Mouse (Mus musculus) hindbrain, embryonic 16.5 days (tissue): ENCODE data around the gene Safb2. TPM values are rescaled to one million over a fixed set of nuclear protein-coding genes. Genes with fewer than 3 reads are reported as not detected.

Experiments
- ATAC-seq: fragments of 200-750 bp; cut with Nextera tagmentation; 2 replicates; pipeline ENCODE4 v1.8.0; 2017; ENCODE audit warnings: moderate TSS enrichment, moderate library complexity
- H3K27ac ChIP-seq: fragments of 300-500 bp; sonication (generic); 2 replicates; pipeline ENCODE4 v1.5.1; 2014; ENCODE audit warnings: low read depth, mild to moderate bottlenecking, control low read depth, low read length, moderate library complexity
- H3K27me3 ChIP-seq: fragments of 300-500 bp; sonication (generic); replicated peaks from 2 replicates; pipeline ENCODE4 v1.6.1; 2014; ENCODE audit warnings: low read length; ENCODE audit not compliant: control insufficient read depth, insufficient read depth
- H3K36me3 ChIP-seq: fragments of 300-500 bp; sonication (generic); 2 replicates; pipeline ENCODE4 v1.6.1; 2014; ENCODE audit warnings: mild to moderate bottlenecking, low read length, moderate library complexity, mixed read lengths; ENCODE audit not compliant: control insufficient read depth, insufficient read depth
- H3K4me1 ChIP-seq: fragments of 300-500 bp; sonication (generic); 2 replicates; pipeline ENCODE4 v1.6.1; 2014; ENCODE audit warnings: low read depth, low read length; ENCODE audit not compliant: control insufficient read depth, insufficient read depth
- H3K4me2 ChIP-seq: fragments of 300-500 bp; sonication (generic); 2 replicates; pipeline ENCODE4 v1.6.1; 2014; ENCODE audit warnings: mild to moderate bottlenecking, low read length, control low read depth, moderate library complexity
- H3K4me3 ChIP-seq: fragments of 300-500 bp; sonication (generic); 2 replicates; pipeline ENCODE4 v1.5.1; 2014; ENCODE audit warnings: mild to moderate bottlenecking, low read length, control low read depth, moderate library complexity
- H3K9ac ChIP-seq: fragments of 300-500 bp; sonication (generic); 2 replicates; pipeline ENCODE4 v1.6.1; 2014; ENCODE audit warnings: low read depth, mild to moderate bottlenecking, control low read depth, low read length, moderate library complexity
- H3K9me3 ChIP-seq: fragments of 300-500 bp; sonication (generic); 2 replicates; pipeline ENCODE4 v1.6.1; 2014; ENCODE audit warnings: mild to moderate bottlenecking, low read length, moderate library complexity; ENCODE audit not compliant: control insufficient read depth
- WGBS: fragments of 180-500 bp; shearing (Covaris S2); extraction: QIAGEN DNeasy Blood & Tissue Kit; methylation state at CpG from one replicate; pipeline ENCODE4 v1.1.7; 2014; 5-methylcytosine and 5-hydroxymethylcytosine counted together
- polyA plus RNA-seq: library from polyadenylated mRNA; unstranded; fragments of >200 nt; fragmentation: Nextera tagmentation; extraction: Ambion mirVana; gene quantifications from 2 replicates; pipeline ENCODE4 v1.2.1, GENCODE M21; 2015

Gene Safb2
- polyA plus RNA-seq, 1 experiment from 2014 or later = 56.7 TPM

DNA sequence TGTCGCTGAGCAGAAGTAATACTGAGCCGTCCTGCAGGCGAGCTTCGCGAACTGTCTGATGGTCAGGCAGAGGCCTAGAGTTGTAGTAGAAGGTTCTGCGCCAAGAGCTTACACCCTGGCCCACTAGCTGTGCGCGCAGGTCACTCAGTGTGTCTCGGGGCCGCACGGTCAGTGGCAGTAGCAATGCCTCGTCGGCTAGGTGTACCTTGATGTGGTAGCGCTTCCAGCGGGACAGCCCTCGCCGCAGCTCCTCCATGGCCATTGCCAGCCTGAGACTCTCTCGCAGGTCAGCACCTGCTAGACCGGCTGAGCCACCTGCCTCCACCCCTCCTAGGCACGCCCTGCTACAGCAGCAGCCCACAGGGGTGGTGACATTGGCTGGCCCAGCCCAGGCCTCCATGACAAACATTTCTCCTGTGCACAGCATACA lies 30.2 kb downstream of the Safb2 start, which contains the start of gene Gm20219:
Gm20219 (minus strand) TSS at position 266 of the 430 bp plus-strand sequence.
- H3K9ac ChIP-seq = no peak within 1 kb of the TSS
- H3K4me3 ChIP-seq = no peak within 1 kb of the TSS
- WGBS = 83% methylated on average over 20 of the region's 20 CpGs

DNA sequence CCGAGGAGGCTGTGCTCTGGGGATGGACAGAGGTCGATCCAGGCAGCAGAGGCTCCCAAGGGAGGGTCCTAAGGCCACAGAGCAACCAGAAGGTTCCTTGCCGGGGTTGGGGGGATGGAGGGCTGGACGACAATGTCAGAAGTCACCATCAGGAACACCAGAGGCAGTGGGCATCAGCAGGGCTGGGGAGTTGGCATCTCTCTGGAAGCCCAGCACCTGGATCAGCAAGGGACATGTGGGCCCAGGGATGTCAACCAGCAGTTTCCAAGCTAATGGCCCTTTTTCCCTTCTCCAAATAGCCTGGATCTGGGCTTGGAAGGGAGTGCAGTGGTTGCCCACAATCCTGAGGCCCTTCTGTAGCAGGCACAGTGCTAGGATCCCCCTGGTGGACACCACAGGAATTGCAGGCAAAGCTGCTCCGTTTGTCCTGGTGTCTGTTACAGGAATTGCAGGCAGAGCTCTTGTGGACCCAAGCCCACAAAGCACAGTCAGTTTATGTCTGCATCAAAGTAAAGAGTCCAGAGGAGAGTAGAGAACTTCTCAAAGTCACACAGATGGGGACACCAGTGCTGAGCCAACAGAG lies 31.5 kb downstream of the Safb2 start:
- WGBS = 42% methylated on average over 5 of the region's 5 CpGs
- no peak for ATAC-seq
- H3K27me3 ChIP-seq = no peaks in the 10 kb centered on the region

More for the DNA sequence above, 30.2 kb downstream of the Safb2 start, which contains the start of gene Gm20219:
- Histone ChIP-seq H3K9me3 (no peaks in the 10 kb centered on the region), H3K27ac (no peak within 1 kb of the TSS), H3K4me1 (peaks cover 13% of the 10 kb centered on the region), H3K36me3 (no peaks in the 10 kb centered on the region), H3K27me3 (no peaks in the 10 kb centered on the region), H3K4me2 (no peak within 1 kb of the TSS)
- ATAC-seq = no peak

DNA sequence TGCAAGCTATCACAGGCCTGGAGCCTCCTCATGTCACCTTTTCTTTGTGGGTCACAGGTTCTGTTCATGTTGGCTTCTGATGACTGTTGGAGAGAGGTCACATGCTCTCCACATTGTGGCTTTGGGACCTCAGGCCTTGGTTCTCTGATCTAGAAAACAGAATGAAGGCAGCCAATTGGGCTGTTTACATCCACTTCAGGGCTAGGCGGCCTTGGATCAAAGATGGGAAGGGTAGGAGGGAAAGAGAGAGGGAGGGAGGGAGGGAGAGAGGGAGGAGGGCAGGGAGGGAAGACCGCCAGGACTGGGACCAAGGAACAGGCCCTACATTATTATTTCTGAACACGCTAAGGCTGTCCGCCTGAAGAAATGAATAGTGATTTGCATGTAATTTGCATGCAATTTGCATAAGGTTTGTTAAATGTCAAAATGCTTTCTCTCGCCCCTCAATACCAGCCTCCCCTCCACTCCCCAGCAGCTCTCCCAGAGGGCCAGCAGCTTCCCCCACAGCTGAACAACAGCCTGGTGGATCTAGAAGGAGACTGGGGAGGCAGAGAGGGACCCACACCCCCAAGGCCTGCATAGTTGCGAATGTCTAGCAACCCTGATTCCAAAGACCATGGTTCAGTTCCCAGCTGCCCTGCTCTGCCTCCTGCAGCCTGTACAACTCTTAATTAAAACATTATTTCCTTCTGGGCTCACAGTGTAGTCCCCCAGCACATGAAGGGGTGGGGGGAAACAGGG lies 32.4 kb downstream of the Safb2 start:
- ATAC-seq = peak; percentile 84
- Histone ChIP-seq H3K4me3 (no peak overlapping the region), H3K27ac (peak overlapping the region; percentile 45), H3K4me2 (no peak overlapping the region), H3K9me3 (no peaks in the 10 kb centered on the region), H3K4me1 (peaks cover 20% of the 10 kb centered on the region), H3K9ac (no peak overlapping the region), H3K36me3 (no peaks in the 10 kb centered on the region), H3K27me3 (no peaks in the 10 kb centered on the region)
- WGBS = 26% methylated on average over 6 of the region's 6 CpGs

More for the DNA sequence above, 31.5 kb downstream of the Safb2 start:
- H3K27ac ChIP-seq = peak overlapping the region; percentile 45
- H3K36me3 ChIP-seq = no peaks in the 10 kb centered on the region
- peaks cover 15% of the 10 kb centered on the region for H3K4me1 ChIP-seq
- H3K9me3 ChIP-seq = no peaks in the 10 kb centered on the region
- 0 out of 2 replicates have a peak overlapping the region, but pooled peaks have one; percentile 7 for H3K9ac ChIP-seq
- H3K4me3 ChIP-seq = no peak overlapping the region
- H3K4me2 ChIP-seq = no peak overlapping the region

DNA sequence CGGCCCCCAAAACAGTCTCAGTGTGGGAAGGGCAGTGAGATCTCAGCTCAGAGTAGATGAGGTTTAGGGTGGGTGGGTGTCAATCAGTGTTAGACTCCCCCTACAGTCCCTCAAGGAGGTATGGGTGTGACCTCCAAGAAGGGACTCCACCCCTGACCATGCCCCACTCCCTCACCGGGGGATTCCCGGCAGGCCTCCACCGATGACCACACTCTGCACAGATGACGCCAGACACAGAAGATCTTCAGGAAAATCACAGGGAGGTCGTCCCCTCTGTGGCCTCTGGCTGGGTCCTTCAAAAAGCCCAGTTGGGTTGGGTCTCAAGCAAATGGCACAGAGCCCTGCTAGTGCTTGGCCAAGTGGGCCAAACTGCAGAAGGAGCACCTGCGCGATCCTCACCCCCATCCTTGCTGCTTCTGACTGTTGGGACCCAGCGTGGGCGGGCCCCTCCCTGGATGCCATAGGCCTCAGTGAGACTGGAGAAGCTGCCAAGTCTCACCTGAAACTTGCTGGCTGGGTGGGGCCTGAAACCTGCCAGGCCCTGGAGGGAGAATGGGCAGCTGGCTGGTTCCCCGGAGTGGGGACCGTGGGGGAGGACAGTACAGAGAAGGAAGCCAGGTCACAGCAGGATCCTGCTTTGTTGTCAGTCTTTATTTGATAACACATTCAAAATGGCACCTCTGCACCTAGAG lies 33.5 kb downstream of the Safb2 start:
- 70% methylated on average over 12 of the region's 12 CpGs for WGBS
- Histone ChIP-seq H3K4me3 (no peak overlapping the region), H3K4me1 (peaks cover 26% of the 10 kb centered on the region), H3K27ac (peak overlapping the region; percentile 45), H3K4me2 (no peak overlapping the region), H3K36me3 (no peaks in the 10 kb centered on the region), H3K9me3 (no peaks in the 10 kb centered on the region), H3K27me3 (no peaks in the 10 kb centered on the region), H3K9ac (no peak overlapping the region)
- no peak for ATAC-seq

DNA sequence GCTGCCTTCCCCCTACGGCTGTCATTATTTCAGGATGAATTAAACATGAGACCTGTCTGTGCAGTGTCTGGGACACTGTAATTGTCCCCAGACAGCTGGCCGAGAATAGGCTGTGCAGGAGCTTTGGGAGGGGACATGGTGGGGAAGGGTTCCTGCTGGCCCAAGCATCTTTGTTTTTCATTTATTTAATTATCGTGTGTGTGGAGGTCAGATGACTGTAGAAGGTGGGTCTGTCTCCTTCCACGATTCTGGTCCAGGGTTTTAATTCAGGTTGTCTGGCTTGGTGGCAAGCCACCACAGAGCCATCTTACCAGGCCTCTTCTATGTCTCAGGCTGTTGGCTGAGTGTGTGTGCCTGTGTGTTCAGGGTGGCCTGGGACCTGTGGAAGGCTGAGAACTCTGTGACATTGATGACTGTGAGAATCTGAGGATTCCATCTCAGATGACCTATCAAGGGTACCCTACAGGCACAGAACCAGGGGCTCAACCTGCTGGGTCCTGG lies 35.7 kb downstream of the Safb2 start:
- 17% methylated on average over 4 of the region's 4 CpGs for WGBS
- H3K9ac ChIP-seq = no peak overlapping the region
- no peak overlapping the region for H3K4me3 ChIP-seq
- no peaks in the 10 kb centered on the region for H3K27me3 ChIP-seq
- H3K36me3 ChIP-seq = no peaks in the 10 kb centered on the region
- H3K4me2 ChIP-seq = no peak overlapping the region
- no peaks in the 10 kb centered on the region for H3K9me3 ChIP-seq
- H3K27ac ChIP-seq = no peak overlapping the region
- ATAC-seq = no peak
- peaks cover 26% of the 10 kb centered on the region for H3K4me1 ChIP-seq

DNA sequence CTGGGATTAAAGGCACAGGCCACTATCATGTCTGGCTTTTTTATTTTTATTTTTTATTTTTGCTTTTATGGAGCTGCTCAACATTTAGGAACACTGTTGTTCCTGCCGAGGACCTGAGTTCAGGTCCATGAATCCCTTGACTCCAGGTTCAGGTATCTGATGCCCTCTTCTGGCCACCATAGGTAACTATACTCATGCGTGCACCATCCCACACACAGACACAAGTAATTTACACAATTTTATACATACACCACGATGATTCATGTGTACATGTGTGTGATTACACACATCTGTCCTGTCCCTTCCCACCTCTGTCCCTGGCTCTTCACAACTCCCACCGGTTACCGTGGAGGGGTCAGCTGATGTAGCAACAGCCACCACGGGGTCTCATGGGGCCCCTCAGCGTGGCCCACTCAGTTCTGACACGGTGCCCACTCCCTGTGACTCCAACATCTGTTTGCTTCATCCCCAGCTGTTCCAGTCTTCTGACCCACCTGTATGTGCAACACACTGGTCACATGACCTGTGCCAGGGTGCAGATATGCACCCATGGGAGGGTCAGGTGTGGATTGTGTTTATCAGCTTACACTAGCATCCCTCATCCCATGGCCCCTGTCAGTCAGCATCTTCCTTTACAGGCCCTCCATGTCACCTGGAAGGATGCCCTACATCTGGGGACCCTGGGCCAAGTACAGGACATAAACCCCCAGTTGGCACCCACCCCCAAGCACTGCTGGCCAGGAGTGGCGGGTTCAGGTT lies 36.4 kb downstream of the Safb2 start:
- Histone ChIP-seq H3K36me3 (no peaks in the 10 kb centered on the region), H3K4me1 (peaks cover 26% of the 10 kb centered on the region), H3K27ac (no peak overlapping the region), H3K4me3 (no peak overlapping the region), H3K27me3 (no peaks in the 10 kb centered on the region), H3K9me3 (no peaks in the 10 kb centered on the region), H3K4me2 (no peak overlapping the region), H3K9ac (no peak overlapping the region)
- WGBS = 60% methylated on average over 9 of the region's 9 CpGs
- no peak for ATAC-seq

DNA sequence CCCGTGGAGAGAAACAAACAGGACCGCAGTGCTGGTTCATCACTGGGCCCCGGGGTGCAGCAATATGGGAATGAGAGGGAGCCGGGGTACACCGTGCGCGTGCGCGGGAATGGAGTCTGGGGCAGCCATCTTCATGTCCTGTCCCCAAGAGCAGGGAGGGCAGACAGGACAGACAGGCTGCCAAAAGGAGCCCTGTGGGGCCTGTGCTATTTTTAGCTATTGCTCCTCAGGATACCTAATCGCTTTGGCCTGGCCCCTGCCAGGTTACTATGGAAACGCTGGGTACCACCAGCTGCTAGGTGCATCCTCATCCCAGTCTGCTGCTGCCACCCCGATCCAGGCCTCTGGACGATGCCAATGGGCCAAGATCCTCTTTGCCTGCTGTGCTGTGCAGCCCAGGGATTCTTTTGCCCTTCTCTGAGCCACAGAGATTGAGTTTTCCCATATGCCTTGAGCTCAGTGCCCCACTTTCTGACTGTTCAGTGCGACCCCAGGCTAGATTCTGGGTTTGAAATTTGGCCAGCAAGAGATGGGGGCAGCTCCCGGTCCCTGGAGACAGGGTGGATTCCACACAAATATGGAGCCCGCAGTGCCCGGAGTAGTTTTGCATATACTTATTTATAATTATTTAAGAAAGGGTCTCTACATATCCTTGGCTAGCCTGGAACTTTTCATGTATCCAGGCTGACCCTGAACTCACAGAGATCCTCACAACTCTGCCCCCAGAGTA lies 37.1 kb downstream of the Safb2 start:
- ATAC-seq = peak; percentile 44
- peak overlapping the region; percentile 37; the same call in 1 of the 2 replicates for H3K9ac ChIP-seq
- no peak overlapping the region for H3K4me2 ChIP-seq
- H3K27ac ChIP-seq = peak overlapping the region; percentile 54
- no peaks in the 10 kb centered on the region for H3K9me3 ChIP-seq
- H3K27me3 ChIP-seq = no peaks in the 10 kb centered on the region
- H3K36me3 ChIP-seq = no peaks in the 10 kb centered on the region
- H3K4me3 ChIP-seq = no peak overlapping the region
- peaks cover 23% of the 10 kb centered on the region for H3K4me1 ChIP-seq
- WGBS = 42% methylated on average over 17 of the region's 17 CpGs

DNA sequence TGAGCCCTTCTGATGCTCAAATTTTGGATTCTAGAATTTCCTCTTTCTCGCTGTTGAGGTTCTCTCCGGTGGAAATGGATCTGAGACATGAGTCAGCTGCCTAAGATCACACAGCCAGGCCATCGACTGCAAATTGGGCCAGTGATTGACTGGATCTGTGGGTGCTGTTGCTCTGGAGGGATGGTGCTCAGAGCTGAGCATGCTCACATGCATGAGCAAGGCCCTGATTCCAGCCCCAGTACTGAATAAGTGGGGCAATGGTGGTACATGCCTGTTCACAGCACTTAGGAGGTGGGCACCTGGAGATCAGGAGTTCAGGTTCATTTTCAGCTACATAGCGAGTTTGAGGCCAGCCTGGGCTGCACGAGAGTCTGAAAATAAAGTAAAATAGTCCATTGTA lies 37.8 kb downstream of the Safb2 start:
- no peak overlapping the region for H3K4me2 ChIP-seq
- no peak overlapping the region for H3K4me3 ChIP-seq
- H3K36me3 ChIP-seq = no peaks in the 10 kb centered on the region
- no peaks in the 10 kb centered on the region for H3K27me3 ChIP-seq
- peak overlapping the region; percentile 54 for H3K27ac ChIP-seq
- ATAC-seq = no peak
- H3K9me3 ChIP-seq = no peaks in the 10 kb centered on the region
- 88% methylated on average over 5 of the region's 5 CpGs for WGBS
- no peak overlapping the region; the same call in 1 of the 2 replicates for H3K9ac ChIP-seq
- peaks cover 20% of the 10 kb centered on the region for H3K4me1 ChIP-seq
